Mouse (Mus musculus) forebrain, embryonic 14.5 days (tissue): Measurements from ENCODE around the gene Rps10. TPM values are rescaled to one million over a fixed set of nuclear protein-coding genes. Genes with fewer than 3 reads are reported as not detected.

Source experiments
- ATAC-seq: fragments of 200-750 bp; cut with Nextera tagmentation; 2 replicates; pipeline ENCODE4 v1.8.0; 2017; ENCODE audit warnings: mild to moderate bottlenecking, moderate library complexity
- DNase-seq: peaks from one replicate; pipeline ENCODE4 v3.0.0-alpha.2; 2015; ENCODE audit warnings: low spot score
- H3K27ac ChIP-seq: fragments of 300-500 bp; sonication (generic); 2 replicates; pipeline ENCODE4 v1.5.1; 2014; ENCODE audit warnings: low read depth, mild to moderate bottlenecking, control low read depth, low read length, moderate library complexity
- H3K27me3 ChIP-seq: fragments of 300-500 bp; sonication (generic); replicated peaks from 2 replicates; pipeline ENCODE4 v1.6.1; 2014; ENCODE audit warnings: low read length, control low read depth, mixed read lengths; ENCODE audit not compliant: control insufficient read depth, insufficient read depth
- H3K36me3 ChIP-seq: fragments of 300-500 bp; sonication (generic); 2 replicates; pipeline ENCODE4 v1.6.1; 2014; ENCODE audit warnings: low read length, control low read depth; ENCODE audit not compliant: control insufficient read depth, insufficient read depth
- H3K4me1 ChIP-seq: fragments of 300-500 bp; sonication (generic); 2 replicates; pipeline ENCODE4 v1.6.1; 2014; ENCODE audit warnings: antibody characterized with exemption, low read length, control low read depth; ENCODE audit not compliant: control insufficient read depth, insufficient read depth
- H3K4me2 ChIP-seq: fragments of 300-500 bp; sonication (generic); 2 replicates; pipeline ENCODE4 v1.6.1; 2014; ENCODE audit warnings: mild to moderate bottlenecking, control low read depth, low read length
- H3K4me3 ChIP-seq: fragments of 300-500 bp; sonication (generic); 2 replicates; pipeline ENCODE4 v1.5.1; 2014; ENCODE audit warnings: low read depth, low read length, control low read depth
- H3K9ac ChIP-seq: fragments of 300-500 bp; sonication (generic); 2 replicates; pipeline ENCODE4 v1.6.1; 2014; ENCODE audit warnings: mild to moderate bottlenecking, low read length, control low read depth, moderate library complexity
- H3K9me3 ChIP-seq: fragments of 300-500 bp; sonication (generic); replicated peaks from 2 replicates; pipeline ENCODE4 v1.6.1; 2016; ENCODE audit warnings: low read length, control low read depth, mixed read lengths; ENCODE audit not compliant: control insufficient read depth
- WGBS: fragments of 180-500 bp; shearing (Covaris S2); extraction: QIAGEN DNeasy Blood & Tissue Kit; methylation state at CpG from one replicate; pipeline ENCODE4 v1.1.7; 2014; 5-methylcytosine and 5-hydroxymethylcytosine counted together
- polyA plus RNA-seq: library from polyadenylated mRNA; unstranded; fragments of >200 nt; fragmentation: Nextera tagmentation; extraction: Ambion mirVana; gene quantifications from 2 replicates; pipeline ENCODE4 v1.2.1, GENCODE M21; 2014

Gene Rps10
- polyA plus RNA-seq, 1 experiment from 2014 or later = 789 TPM

- Histone ChIP-seq H3K27me3 (no peaks in the 10 kb centered on the region), H3K9ac (no peak overlapping the region), H3K4me2 (no peak overlapping the region), H3K4me1 (no peaks in the 10 kb centered on the region), H3K27ac (no peak overlapping the region), H3K4me3 (no peak overlapping the region), H3K9me3 (no peaks in the 10 kb centered on the region), H3K36me3 (peaks cover 87% of the 10 kb centered on the region)
- no peak for ATAC-seq
- DNase-seq = no peak
- WGBS = 98% methylated on average over 7 of the region's 7 CpGs
Observed at GRCm38 (mm10) chr17:27592565-27592910, 43.9 kb downstream of the Rps10 start.

- ATAC-seq (no peak), DNase-seq (no peak)
- Histone ChIP-seq H3K9ac (no peak overlapping the region), H3K4me2 (no peak overlapping the region), H3K36me3 (peaks cover 88% of the 10 kb centered on the region), H3K9me3 (no peaks in the 10 kb centered on the region), H3K27ac (no peak overlapping the region), H3K4me1 (no peaks in the 10 kb centered on the region), H3K4me3 (no peak overlapping the region), H3K27me3 (no peaks in the 10 kb centered on the region)
- WGBS = 88% methylated on average over 12 of the region's 12 CpGs
Observed at GRCm38 (mm10) chr17:27591826-27592564, 44.5 kb downstream of the Rps10 start.

GRCm38 (mm10) chr17:27588231-27588630, 48.2 kb downstream of the Rps10 start:
- no peak overlapping the region for H3K4me2 ChIP-seq
- H3K36me3 ChIP-seq = peaks cover 70% of the 10 kb centered on the region
- no peak overlapping the region for H3K9ac ChIP-seq
- DNase-seq = no peak
- H3K4me3 ChIP-seq = no peak overlapping the region
- H3K27ac ChIP-seq = no peak overlapping the region
- no peaks in the 10 kb centered on the region for H3K27me3 ChIP-seq
- H3K9me3 ChIP-seq = no peaks in the 10 kb centered on the region
- ATAC-seq = no peak
- 80% methylated on average over 8 of the region's 8 CpGs for WGBS
- no peaks in the 10 kb centered on the region for H3K4me1 ChIP-seq

- H3K4me3 ChIP-seq = no peak overlapping the region
- H3K27ac ChIP-seq = no peak overlapping the region
- H3K27me3 ChIP-seq = no peaks in the 10 kb centered on the region
- 87% methylated on average over 12 of the region's 12 CpGs for whole genome bisulfite sequencing
- ATAC-seq (no peak), DNase-seq (no peak)
- peaks cover 70% of the 10 kb centered on the region for H3K36me3 ChIP-seq
- H3K9me3 ChIP-seq = no peaks in the 10 kb centered on the region
- no peak overlapping the region for H3K4me2 ChIP-seq
- no peak overlapping the region for H3K9ac ChIP-seq
- H3K4me1 ChIP-seq = no peaks in the 10 kb centered on the region
Observed at GRCm38 (mm10) chr17:27587252-27587651, 49.2 kb downstream of the Rps10 start.

GRCm38 (mm10) chr17:27586661-27587060, 49.8 kb downstream of the Rps10 start:
- H3K4me1 ChIP-seq = no peaks in the 10 kb centered on the region
- H3K4me2 ChIP-seq = no peak overlapping the region
- 71% methylated on average over 9 of the region's 9 CpGs for WGBS
- ATAC-seq (no peak), DNase-seq (no peak)
- no peak overlapping the region for H3K4me3 ChIP-seq
- H3K9me3 ChIP-seq = no peaks in the 10 kb centered on the region
- H3K36me3 ChIP-seq = peaks cover 72% of the 10 kb centered on the region
- H3K9ac ChIP-seq = no peak overlapping the region
- no peaks in the 10 kb centered on the region for H3K27me3 ChIP-seq
- H3K27ac ChIP-seq = no peak overlapping the region

- Histone ChIP-seq H3K9me3 (no peaks in the 10 kb centered on the region), H3K4me1 (no peaks in the 10 kb centered on the region), H3K4me3 (no peak overlapping the region), H3K9ac (no peak overlapping the region), H3K36me3 (peaks cover 77% of the 10 kb centered on the region), H3K27me3 (no peaks in the 10 kb centered on the region), H3K4me2 (no peak overlapping the region), H3K27ac (no peak overlapping the region)
- 91% methylated on average over 13 of the region's 13 CpGs for WGBS
- no peak for ATAC-seq
- DNase-seq = no peak
Observed at GRCm38 (mm10) chr17:27583185-27583894, 53.1 kb downstream of the Rps10 start.

Other genes starting within 250 kb of the Rps10 start
- gene Grm4, start 115.3 kb downstream of the Rps10 start, polyA plus RNA-seq = 2.0 and 2.4 TPM in 2 replicates
- gene Hmga1, start 80.2 kb downstream of the Rps10 start, polyA plus RNA-seq = 132 TPM in 2 replicates
- 44.6 and 46.2 TPM in 2 replicates for gene AI413582, start 70.9 kb downstream of the Rps10 start, polyA plus RNA-seq
- 175 and 178 TPM in 2 replicates for gene Nudt3, start 13.2 kb downstream of the Rps10 start, polyA plus RNA-seq
- not detected in 2 replicates for gene RPS10-NUDT3, start 1.4 kb downstream of the Rps10 start, polyA plus RNA-seq
- gene Pacsin1, start 18.8 kb upstream of the Rps10 start, polyA plus RNA-seq = 22.2 and 25.2 TPM in 2 replicates
- gene Spdef, start 92.3 kb upstream of the Rps10 start, polyA plus RNA-seq = 0.44 TPM in 1 of 2 replicates, not detected in the other
- gene D17Wsu92e, start 184.0 kb upstream of the Rps10 start, polyA plus RNA-seq = 9.8 and 10.2 TPM in 2 replicates
- gene Snrpc, start 201.5 kb upstream of the Rps10 start, polyA plus RNA-seq = 301 and 338 TPM in 2 replicates
- gene Uhrf1bp1, start 219.8 kb upstream of the Rps10 start, polyA plus RNA-seq = 4.3 and 5.3 TPM in 2 replicates